Mouse (Mus musculus) monocyte, adult 2 months (primary cell): ENCODE data around the gene Rsl1d1.
"Not testable (repeated sequence)": the region's sequence is repeated elsewhere in the genome, so short reads cannot be mapped to it uniquely, and the experiment has no call there.

Experiments used
- DNase-seq, 2 experiments: peaks; one replicate each; pipeline ENCODE4 v3.0.0; 2022; ENCODE audit warnings: low spot score in 2 of 2, low read depth in 1 of 2

Gene Rsl1d1

DNA sequence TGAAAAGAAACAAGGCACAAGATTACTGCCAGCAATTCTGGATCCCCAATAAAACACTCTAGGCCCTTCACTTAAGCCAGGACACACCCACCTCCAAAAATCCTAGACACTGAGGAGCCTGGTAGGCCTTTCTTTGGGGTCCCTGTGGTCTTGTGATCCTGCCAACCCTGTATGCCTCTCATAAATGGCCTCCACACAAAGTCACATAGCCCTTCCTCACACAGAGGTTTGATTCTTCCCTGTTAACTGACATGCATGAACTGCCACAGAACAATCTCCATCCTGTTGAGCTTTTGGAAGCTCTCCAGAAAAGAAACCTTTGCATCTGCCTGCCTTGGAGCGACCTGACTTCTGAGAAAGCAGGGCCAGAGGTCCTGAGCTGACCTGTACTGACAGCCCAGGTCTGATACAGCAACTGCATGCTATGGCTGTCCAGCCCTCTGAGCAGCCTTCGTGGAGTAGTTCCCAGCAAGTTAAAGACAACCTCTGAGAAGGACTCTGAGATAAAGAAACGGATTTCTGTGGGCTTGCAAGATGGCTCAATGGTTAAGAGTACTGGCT lies 38.4 kb downstream of the Rsl1d1 start:
- no peak for DNase-seq

DNA sequence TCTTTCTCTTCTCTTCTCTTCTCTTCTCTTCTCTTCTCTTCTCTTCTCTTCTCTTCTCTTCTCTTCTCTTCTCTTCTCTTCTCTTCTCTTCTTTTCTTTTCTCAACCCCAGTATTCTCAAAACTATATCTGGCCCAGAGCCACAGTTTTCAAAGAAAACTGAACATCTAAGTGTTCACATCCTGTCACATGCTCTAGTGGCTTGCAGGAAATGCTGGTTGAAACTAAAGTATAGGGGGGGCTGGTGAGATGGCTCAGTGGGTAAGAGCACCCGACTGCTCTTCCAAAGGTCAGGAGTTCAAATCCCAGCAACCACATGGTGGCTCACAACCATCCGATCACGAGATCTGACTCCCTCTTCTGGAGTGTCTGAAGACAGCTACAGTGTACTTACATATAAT lies 45.4 kb downstream of the Rsl1d1 start:
- not testable (repeated sequence) for DNase-seq

DNA sequence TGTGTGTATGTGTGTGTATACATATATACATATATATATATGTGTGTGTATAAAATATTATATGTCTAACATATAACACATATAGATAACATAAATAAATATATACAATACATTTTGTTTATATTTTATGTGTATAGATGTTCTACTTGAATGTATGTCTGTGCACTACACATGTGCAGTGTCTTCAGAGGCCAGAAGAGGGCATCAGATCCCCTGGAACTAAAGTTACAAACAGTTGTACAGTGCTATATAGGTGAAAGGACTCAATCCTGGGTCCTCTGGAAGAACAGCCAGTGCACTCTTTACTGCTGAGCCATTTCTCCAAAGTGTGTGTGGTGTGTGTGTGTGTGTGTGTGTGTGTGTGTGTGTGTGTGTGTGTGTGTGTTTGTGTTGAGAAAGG lies 48.6 kb downstream of the Rsl1d1 start:
- no peak for DNase-seq

DNA sequence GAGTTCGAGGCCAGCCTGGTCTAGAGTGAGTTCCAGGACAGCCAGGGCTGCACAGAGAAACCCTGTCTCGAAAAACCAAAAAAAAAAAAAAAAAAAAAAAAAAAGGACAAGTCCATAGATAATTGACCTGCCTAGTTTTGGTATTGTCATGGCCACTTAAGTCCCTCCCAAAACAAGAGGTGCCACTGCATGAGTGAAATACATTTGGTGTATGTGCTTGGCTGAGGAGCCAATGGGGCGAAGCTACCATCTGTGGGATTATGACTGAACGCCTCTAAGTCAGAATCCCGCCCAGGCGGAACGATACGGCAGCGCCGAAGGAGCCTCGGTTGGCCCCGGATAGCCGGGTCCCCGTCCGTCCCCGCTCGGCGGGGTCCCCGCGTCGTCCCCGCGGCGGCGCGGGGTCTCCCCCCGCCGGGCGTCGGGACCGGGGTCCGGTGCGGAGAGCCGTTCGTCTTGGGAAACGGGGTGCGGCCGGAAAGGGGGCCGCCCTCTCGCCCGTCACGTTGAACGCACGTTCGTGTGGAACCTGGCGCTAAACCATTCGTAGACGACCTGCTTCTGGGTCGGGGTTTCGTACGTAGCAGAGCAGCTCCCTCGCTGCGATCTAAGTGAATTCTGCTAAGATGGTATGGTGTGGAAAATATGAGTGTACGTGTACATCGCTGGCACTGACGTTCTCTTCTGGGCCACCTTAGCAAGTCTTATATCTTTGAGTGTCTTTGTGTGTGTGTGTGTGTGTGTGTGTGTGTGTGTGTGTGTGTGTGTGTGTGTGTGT lies 59.2 kb downstream of the Rsl1d1 start:
- DNase-seq, result peak; percentile 100
